In the genomic region with DNA sequence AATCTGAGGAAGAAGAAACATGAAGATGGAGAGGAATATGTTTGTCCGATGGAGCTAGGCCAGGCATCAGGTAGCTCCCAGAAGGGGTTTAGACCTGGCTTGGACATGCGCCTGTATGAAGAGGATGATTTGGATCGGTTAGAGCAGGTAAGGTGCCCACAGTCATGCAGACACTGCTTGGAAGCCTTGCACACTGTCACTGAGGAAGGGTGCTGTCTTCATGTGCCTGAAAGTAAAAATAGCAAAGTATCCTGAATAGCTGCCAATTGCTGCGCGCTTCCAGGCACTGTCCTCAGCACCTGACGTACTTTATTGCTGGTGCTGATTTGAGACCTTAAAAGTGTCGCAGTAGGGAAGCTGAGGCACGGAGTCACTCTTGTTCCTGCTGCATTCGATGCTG, we compare ENCODE assay signal across 18 mouse cellular contexts. TPM values are rescaled to one million over a fixed set of nuclear protein-coding genes. Genes with fewer than 3 reads are reported as not detected.
DNase-seq lines count a peak whose midpoint lies in the region; ATAC-seq and TF ChIP-seq lines count a peak whose summit lies in the region.
"Had no signal": no experiment of that assay in that cellular context is flagged by ENCODE, and none has a peak within 500 bp of the region (broad histone marks: within the 10 kb centered on the region; RNA-seq: fewer than 3 reads in every experiment).

No protein-coding gene starts in this region.

- no peaks in the 10 kb centered on the region; the same call in 1 of the 2 replicates for H3K36me3 ChIP-seq in neural tube, embryonic 15.5 days
- peaks cover 51% of the 10 kb centered on the region for H3K36me3 ChIP-seq in lung, postnatal 0 days (ENCODE audit: insufficient read depth, low read length)
- H3K36me3 ChIP-seq in embryonic facial prominence, embryonic 10.5 days (replicated peaks): peaks cover 52% of the 10 kb centered on the region
- H3K36me3 ChIP-seq: midbrain, embryonic 13.5 days had no signal

- no peak overlapping the region for H3K4me3 ChIP-seq in neural tube, embryonic 15.5 days (replicated peaks)
- no peak overlapping the region for H3K4me3 ChIP-seq in lung, postnatal 0 days (ENCODE audit: low read depth, low read length)
- H3K4me3 ChIP-seq in embryonic facial prominence, embryonic 10.5 days: no peak overlapping the region
- H3K4me3 ChIP-seq: embryonic facial prominence, embryonic 13.5 days; hindbrain, embryonic 10.5 days; midbrain, embryonic 13.5 days had no signal

- peak; percentile 18 for DNase-seq in gastrocnemius, adult 18-20 months (ENCODE audit: low spot score)
- no peak for DNase-seq in gastrocnemius, postnatal 25 days
- DNase-seq in neural tube, embryonic 10.5 days (ENCODE audit: extremely low spot score, low spot score): peak; percentile 8
- DNase-seq in cerebellum, postnatal 14 days: peak; percentile 31 to 69
- no peak for DNase-seq in lung, postnatal 0 days (ENCODE audit: low spot score)
- no peak for DNase-seq in thymus, postnatal 14 days
- DNase-seq in embryonic facial prominence, embryonic 10.5 days (ENCODE audit: low spot score): no peak
- DNase-seq: adrenal gland, adult 2 months; kidney, adult 9 months; lung, embryonic 14.5 days; retina, postnatal 1 day had no signal

- no peaks in the 10 kb centered on the region for H3K9me3 ChIP-seq in neural tube, embryonic 15.5 days (replicated peaks)
- H3K9me3 ChIP-seq in lung, postnatal 0 days (ENCODE audit: low read length): no peaks in the 10 kb centered on the region
- no peaks in the 10 kb centered on the region for H3K9me3 ChIP-seq in embryonic facial prominence, embryonic 10.5 days
- H3K9me3 ChIP-seq: embryonic facial prominence, embryonic 13.5 days; hindbrain, embryonic 10.5 days; midbrain, embryonic 13.5 days had no signal

- H3K4me1 ChIP-seq in neural tube, embryonic 15.5 days: no peaks in the 10 kb centered on the region
- no peaks in the 10 kb centered on the region for H3K4me1 ChIP-seq in lung, postnatal 0 days (ENCODE audit: insufficient read depth, low read depth, low read length)
- no peaks in the 10 kb centered on the region for H3K4me1 ChIP-seq in embryonic facial prominence, embryonic 10.5 days
- H3K4me1 ChIP-seq: embryonic facial prominence, embryonic 13.5 days; midbrain, embryonic 13.5 days had no signal

- 92% methylated on average over 9 of the region's 9 CpGs for WGBS in neural tube, embryonic 15.5 days
- 93% methylated on average over 9 of the region's 9 CpGs for WGBS in lung, postnatal 0 days
- WGBS in embryonic facial prominence, embryonic 10.5 days: 95% methylated on average over 9 of the region's 9 CpGs

- H3K4me2 ChIP-seq in neural tube, embryonic 15.5 days: no peak overlapping the region
- H3K4me2 ChIP-seq in lung, postnatal 0 days (replicated peaks; ENCODE audit: low read depth, low read length): no peak overlapping the region
- H3K4me2 ChIP-seq: embryonic facial prominence, embryonic 13.5 days; liver, embryonic 11.5 days; lung, embryonic 14.5 days; midbrain, embryonic 13.5 days had no signal

- TF ChIP-seq CTCF in lung, postnatal 0 days (IDR thresholded peaks at IDR 0.05): no peak

- no peak for TF ChIP-seq EP300 in lung, postnatal 0 days (IDR thresholded peaks at IDR 0.05)

- no peak for ATAC-seq in neural tube, embryonic 15.5 days (ENCODE audit: low FRiP score)
- ATAC-seq in lung, postnatal 0 days: no peak
- ATAC-seq: midbrain, embryonic 13.5 days had no signal

- no peak overlapping the region for H3K27ac ChIP-seq in neural tube, embryonic 15.5 days (replicated peaks)
- no peak overlapping the region for H3K27ac ChIP-seq in lung, postnatal 0 days (ENCODE audit: low read length)
- H3K27ac ChIP-seq in embryonic facial prominence, embryonic 10.5 days (replicated peaks): no peak overlapping the region
- H3K27ac ChIP-seq: embryonic facial prominence, embryonic 13.5 days; hindbrain, embryonic 10.5 days; midbrain, embryonic 13.5 days had no signal

- H3K27me3 ChIP-seq in neural tube, embryonic 15.5 days (replicated peaks): no peaks in the 10 kb centered on the region
- H3K27me3 ChIP-seq in lung, postnatal 0 days (replicated peaks; ENCODE audit: insufficient read depth, low read length): no peaks in the 10 kb centered on the region
- no peaks in the 10 kb centered on the region for H3K27me3 ChIP-seq in embryonic facial prominence, embryonic 10.5 days (replicated peaks; ENCODE audit: low read depth, poor library complexity, severe bottlenecking)
- H3K27me3 ChIP-seq: embryonic facial prominence, embryonic 13.5 days; midbrain, embryonic 13.5 days had no signal

- no peak overlapping the region for H3K9ac ChIP-seq in neural tube, embryonic 15.5 days (replicated peaks)
- H3K9ac ChIP-seq in lung, postnatal 0 days (replicated peaks; ENCODE audit: low read depth): no peak overlapping the region
- H3K9ac ChIP-seq: embryonic facial prominence, embryonic 13.5 days; lung, embryonic 14.5 days; midbrain, embryonic 13.5 days had no signal

RNA-seq across cellular contexts. Expression of a gene that starts 2.8 kb away (rescaled TPM):
- total RNA-seq in gastrocnemius, adult 18-20 months (2021): under 1 TPM; 0.41 to 0.74 TPM
- under 1 TPM; 0.54 to 0.59 TPM for total RNA-seq in gastrocnemius, postnatal 25 days (2021)
- polyA plus RNA-seq in neural tube, embryonic 15.5 days (2015; fragmentation: Nextera tagmentation; extraction: Ambion mirVana): 0.88 and 0.95 TPM in 2 replicates
- polyA plus RNA-seq in lung, postnatal 0 days (2015; fragmentation: Nextera tagmentation; extraction: Ambion mirVana): 0.61 and 0.71 TPM in 2 replicates
- 1.0 and 1.2 TPM in 2 replicates for polyA plus RNA-seq in embryonic facial prominence, embryonic 10.5 days (2016; fragmentation: Nextera tagmentation; extraction: Ambion mirVana)
- total RNA-seq: common myeloid progenitor, adult 5-6 weeks had no signal

RNA-seq across cellular contexts. Expression of a gene that starts 13.0 kb away (rescaled TPM):
- total RNA-seq in gastrocnemius, adult 18-20 months (2021): 10 to 100 TPM; 41.8 to 44.5 TPM
- 10 to 100 TPM; 51.7 to 59.4 TPM for total RNA-seq in gastrocnemius, postnatal 25 days (2021)
- 83.9 and 92.8 TPM in 2 replicates for polyA plus RNA-seq in neural tube, embryonic 15.5 days (2015; fragmentation: Nextera tagmentation; extraction: Ambion mirVana)
- polyA plus RNA-seq in lung, postnatal 0 days (2015; fragmentation: Nextera tagmentation; extraction: Ambion mirVana): 64.7 and 69.3 TPM in 2 replicates
- polyA plus RNA-seq in embryonic facial prominence, embryonic 10.5 days (2016; fragmentation: Nextera tagmentation; extraction: Ambion mirVana): 109 and 122 TPM in 2 replicates

RNA-seq across cellular contexts. Expression of a gene that starts 57.2 kb away (rescaled TPM):
- total RNA-seq in gastrocnemius, adult 18-20 months (2021): under 1 TPM in 1 of 2 experiments, not detected in 1; 0.21 TPM
- total RNA-seq in gastrocnemius, postnatal 25 days (2021): not detected
- 1.1 and 1.2 TPM in 2 replicates for polyA plus RNA-seq in neural tube, embryonic 15.5 days (2015; fragmentation: Nextera tagmentation; extraction: Ambion mirVana)
- 3.4 and 3.6 TPM in 2 replicates for polyA plus RNA-seq in lung, postnatal 0 days (2015; fragmentation: Nextera tagmentation; extraction: Ambion mirVana)
- polyA plus RNA-seq in embryonic facial prominence, embryonic 10.5 days (2016; fragmentation: Nextera tagmentation; extraction: Ambion mirVana): 0.62 and 2.0 TPM in 2 replicates
- total RNA-seq: adrenal gland, adult 2 months; common myeloid progenitor, adult 5-6 weeks; neutrophil, adult 5-6 weeks had no signal

Comparison
In these comparisons a context has a peak if more than half of its experiments do, and no peak if none do; other contexts are left out.
1. DNase-seq: peak in gastrocnemius, adult 18-20 months (single experiment), neural tube, embryonic 10.5 days (single experiment) and cerebellum, postnatal 14 days (2 of 2); none in gastrocnemius, postnatal 25 days (single experiment), lung, postnatal 0 days (single experiment), thymus, postnatal 14 days (single experiment) and embryonic facial prominence, embryonic 10.5 days (single experiment).